Mouse (Mus musculus): ENCODE data around the gene Zbtb9. TPM values are rescaled to one million over a fixed set of nuclear protein-coding genes. Genes with fewer than 3 reads are reported as not detected.

Zbtb9 gene
- polyA plus RNA-seq, 1 experiment, result 9.8 TPM

- no peaks in the 10 kb centered on the region; the same call in 1 of the 2 replicates for H3K36me3 ChIP-seq (ENCODE audit: control insufficient read depth, insufficient read depth, low read length)
These were observed 5.5 kb upstream of the Zbtb9 start for GRCm38 (mm10) chr17:26967477-26967876.

DNA sequence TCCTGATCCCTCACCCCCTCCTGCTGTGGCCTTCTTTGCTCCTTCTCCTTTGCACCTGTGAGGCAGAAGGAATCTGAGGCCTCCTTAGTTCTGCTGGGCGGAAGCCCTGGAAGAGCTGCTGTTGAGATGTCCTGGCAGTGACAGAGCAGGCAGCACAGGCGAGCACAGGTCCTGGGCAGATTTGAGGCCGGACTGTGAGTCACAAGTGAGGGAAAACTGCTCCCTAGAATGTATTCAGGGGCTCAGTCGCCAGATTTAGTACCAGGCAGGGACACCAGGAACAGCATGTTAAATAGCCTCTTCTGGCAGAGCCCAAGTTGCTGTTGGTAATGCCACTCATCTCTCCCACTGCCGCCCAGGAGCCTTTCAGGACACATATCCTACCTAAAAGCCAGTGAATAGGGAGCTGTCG, 4.8 kb upstream of the Zbtb9 start:
- H3K36me3 ChIP-seq (ENCODE audit: control insufficient read depth, insufficient read depth, low read length), result no peaks in the 10 kb centered on the region; the same call in 1 of the 2 replicates
- TF ChIP-seq CTCF (IDR thresholded peaks at IDR 0.05; ENCODE audit: control insufficient read depth, insufficient read depth, insufficient replicate concordance, low read depth, low read length) (no peak), POLR2A (IDR thresholded peaks at IDR 0.05; ENCODE audit: control insufficient read depth, low read depth, low read length) (no peak)
- H3K27ac ChIP-seq (ENCODE audit: control insufficient read depth, insufficient read depth, low read depth, low read length), result no peak overlapping the region
- peaks cover 11% of the 10 kb centered on the region for H3K4me1 ChIP-seq (ENCODE audit: control insufficient read depth, insufficient read depth, low read length)
- no peak overlapping the region for H3K4me3 ChIP-seq (ENCODE audit: control insufficient read depth, low read depth, low read length)
- H3K27me3 ChIP-seq (ENCODE audit: control insufficient read depth, insufficient read depth, low read length), result no peaks in the 10 kb centered on the region

More at GRCm38 (mm10) chr17:26967477-26967876, 5.5 kb upstream of the Zbtb9 start:
- Histone ChIP-seq H3K27ac (ENCODE audit: control insufficient read depth, insufficient read depth, low read depth, low read length) (no peak overlapping the region), H3K4me3 (ENCODE audit: control insufficient read depth, low read depth, low read length) (no peak overlapping the region), H3K4me1 (ENCODE audit: control insufficient read depth, insufficient read depth, low read length) (peaks cover 11% of the 10 kb centered on the region), H3K27me3 (ENCODE audit: control insufficient read depth, insufficient read depth, low read length) (no peaks in the 10 kb centered on the region)
- no peak for TF ChIP-seq CTCF (IDR thresholded peaks at IDR 0.05; ENCODE audit: control insufficient read depth, insufficient read depth, insufficient replicate concordance, low read depth, low read length)

DNA sequence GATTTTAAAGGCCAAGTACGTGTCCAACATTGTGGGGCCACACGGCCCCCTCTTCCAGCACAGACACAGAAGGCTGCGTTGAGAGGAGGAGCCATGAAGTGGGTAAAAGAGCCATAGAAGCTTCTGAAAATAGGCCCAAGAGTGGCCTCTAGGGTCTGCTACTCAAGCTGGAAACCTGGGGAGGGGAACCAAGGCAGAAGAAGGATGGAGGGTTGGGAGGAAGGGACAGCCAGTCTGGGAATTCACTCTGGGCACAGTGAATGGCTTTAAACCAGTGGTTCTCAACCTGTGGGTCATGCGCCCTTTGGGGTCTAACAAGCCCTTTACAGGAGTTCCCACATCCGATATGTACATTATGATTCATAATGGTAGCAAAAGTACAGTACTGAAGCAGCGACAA, 3.7 kb upstream of the Zbtb9 start:
- Histone ChIP-seq H3K36me3 (ENCODE audit: control insufficient read depth, insufficient read depth, low read length) (peaks cover 1% of the 10 kb centered on the region; the same call in 1 of the 2 replicates), H3K27ac (ENCODE audit: control insufficient read depth, insufficient read depth, low read depth, low read length) (no peak overlapping the region), H3K27me3 (ENCODE audit: control insufficient read depth, insufficient read depth, low read length) (no peaks in the 10 kb centered on the region), H3K4me1 (ENCODE audit: control insufficient read depth, insufficient read depth, low read length) (peaks cover 16% of the 10 kb centered on the region), H3K4me3 (ENCODE audit: control insufficient read depth, low read depth, low read length) (no peak overlapping the region)
- TF ChIP-seq POLR2A (IDR thresholded peaks at IDR 0.05; ENCODE audit: control insufficient read depth, low read depth, low read length) (no peak), CTCF (IDR thresholded peaks at IDR 0.05; ENCODE audit: control insufficient read depth, insufficient read depth, insufficient replicate concordance, low read depth, low read length) (no peak)

- peak overlapping the region; percentile 57 for H3K4me3 ChIP-seq (ENCODE audit: control insufficient read depth, low read depth, low read length)
- TF ChIP-seq POLR2A (IDR thresholded peaks at IDR 0.05; ENCODE audit: control insufficient read depth, low read depth, low read length) (no peak), CTCF (IDR thresholded peaks at IDR 0.05; ENCODE audit: control insufficient read depth, insufficient read depth, insufficient replicate concordance, low read depth, low read length) (no peak)
- no peaks in the 10 kb centered on the region for H3K27me3 ChIP-seq (ENCODE audit: control insufficient read depth, insufficient read depth, low read length)
- peak overlapping the region; percentile 46; the same call in 1 of the 2 replicates for H3K27ac ChIP-seq (ENCODE audit: control insufficient read depth, insufficient read depth, low read depth, low read length)
- peaks cover 1% of the 10 kb centered on the region; the same call in 1 of the 2 replicates for H3K36me3 ChIP-seq (ENCODE audit: control insufficient read depth, insufficient read depth, low read length)
- peaks cover 16% of the 10 kb centered on the region for H3K4me1 ChIP-seq (ENCODE audit: control insufficient read depth, insufficient read depth, low read length)
These were observed 2.7 kb upstream of the Zbtb9 start for GRCm38 (mm10) chr17:26970221-26970620.

- Histone ChIP-seq H3K36me3 (ENCODE audit: control insufficient read depth, insufficient read depth, low read length) (peaks cover 3% of the 10 kb centered on the region), H3K27me3 (ENCODE audit: control insufficient read depth, insufficient read depth, low read length) (no peaks in the 10 kb centered on the region), H3K4me1 (ENCODE audit: control insufficient read depth, insufficient read depth, low read length) (peaks cover 16% of the 10 kb centered on the region), H3K4me3 (ENCODE audit: control insufficient read depth, low read depth, low read length) (peak overlapping the region; percentile 72), H3K27ac (ENCODE audit: control insufficient read depth, insufficient read depth, low read depth, low read length) (peak overlapping the region; percentile 23; the same call in 1 of the 2 replicates)
- TF ChIP-seq CTCF (IDR thresholded peaks at IDR 0.05; ENCODE audit: control insufficient read depth, insufficient read depth, insufficient replicate concordance, low read depth, low read length) (no peak), POLR2A (IDR thresholded peaks at IDR 0.05; ENCODE audit: control insufficient read depth, low read depth, low read length) (no peak)
These were observed 1.6 kb upstream of the Zbtb9 start for GRCm38 (mm10) chr17:26971247-26971905.

- no peak for TF ChIP-seq CTCF (IDR thresholded peaks at IDR 0.05; ENCODE audit: control insufficient read depth, insufficient read depth, insufficient replicate concordance, low read depth, low read length)
- TF ChIP-seq POLR2A (IDR thresholded peaks at IDR 0.05; ENCODE audit: control insufficient read depth, low read depth, low read length), result no peak
- Histone ChIP-seq H3K27ac (ENCODE audit: control insufficient read depth, insufficient read depth, low read depth, low read length) (no peak overlapping the region; the same call in 1 of the 2 replicates), H3K4me3 (ENCODE audit: control insufficient read depth, low read depth, low read length) (peak overlapping the region; percentile 95), H3K27me3 (ENCODE audit: control insufficient read depth, insufficient read depth, low read length) (no peaks in the 10 kb centered on the region), H3K36me3 (ENCODE audit: control insufficient read depth, insufficient read depth, low read length) (peaks cover 3% of the 10 kb centered on the region), H3K4me1 (ENCODE audit: control insufficient read depth, insufficient read depth, low read length) (peaks cover 16% of the 10 kb centered on the region)
These were observed 860 bp upstream of the Zbtb9 start for GRCm38 (mm10) chr17:26972107-26972506.

DNA sequence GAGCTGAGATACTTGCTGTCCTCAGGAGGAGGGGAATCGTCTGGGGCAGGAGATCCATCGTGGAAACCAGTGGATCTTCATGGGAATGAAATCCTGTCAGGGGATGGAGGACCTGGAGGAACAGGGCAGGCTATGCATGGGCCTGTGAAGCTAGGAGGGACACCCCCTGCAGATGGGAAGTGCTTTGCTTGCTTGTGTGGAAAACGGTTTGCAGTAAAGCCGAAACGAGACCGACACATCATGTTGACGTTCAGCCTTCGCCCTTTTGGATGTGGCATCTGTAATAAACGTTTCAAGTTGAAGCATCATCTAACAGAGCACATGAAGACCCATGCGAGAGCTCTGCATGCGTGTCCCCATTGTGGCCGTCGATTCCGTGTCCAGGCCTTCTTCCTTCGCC, 1.6 kb downstream of the Zbtb9 start:
- Histone ChIP-seq H3K4me1 (ENCODE audit: control insufficient read depth, insufficient read depth, low read length) (peaks cover 16% of the 10 kb centered on the region), H3K4me3 (ENCODE audit: control insufficient read depth, low read depth, low read length) (peak overlapping the region; percentile 95), H3K27me3 (ENCODE audit: control insufficient read depth, insufficient read depth, low read length) (no peaks in the 10 kb centered on the region), H3K36me3 (ENCODE audit: control insufficient read depth, insufficient read depth, low read length) (peaks cover 3% of the 10 kb centered on the region), H3K27ac (ENCODE audit: control insufficient read depth, insufficient read depth, low read depth, low read length) (no peak overlapping the region)
- TF ChIP-seq POLR2A (IDR thresholded peaks at IDR 0.05; ENCODE audit: control insufficient read depth, low read depth, low read length) (no peak), CTCF (IDR thresholded peaks at IDR 0.05; ENCODE audit: control insufficient read depth, insufficient read depth, insufficient replicate concordance, low read depth, low read length) (no peak)
